Mouse (Mus musculus) CH12.LX (cell line): ENCODE measurements at regions not wholly inside any gene's neighbourhood (a gene's known extent, or its start where the extent isn't known, plus 50 kb on each side); places are given as distances from the start of the nearest gene placed in this dataset.

Experiments
- DNase-seq: peaks from one replicate; pipeline ENCODE4 v3.0.0-alpha.2; 2013; ENCODE audit errors: extremely low read depth
- H3K27ac ChIP-seq: 2 replicates; pipeline ENCODE4 v1.5.1; 2012; ENCODE audit warnings: low read depth, mild to moderate bottlenecking, control low read depth, moderate library complexity; ENCODE audit not compliant: insufficient read depth
- H3K27me3 ChIP-seq: replicated peaks from 2 replicates; pipeline ENCODE3; 2012; ENCODE audit warnings: inconsistent platforms
- H3K36me3 ChIP-seq, 2 experiments: replicated peaks in 1 of 2; 2 replicates each; pipeline versions ENCODE3 to v1.6.1; 2012; ENCODE audit warnings: inconsistent platforms in 1 of 2, low read length in 1 of 2, mild to moderate bottlenecking in 1 of 2, mixed read lengths in 1 of 2, moderate library complexity in 1 of 2; ENCODE audit not compliant: control insufficient read depth in 1 of 2, insufficient read depth in 1 of 2
- H3K4me1 ChIP-seq, 2 experiments: 2 replicates each; pipeline ENCODE4 v1.6.1; 2012; ENCODE audit warnings: inconsistent platforms in 1 of 2, moderate library complexity in 1 of 2; ENCODE audit not compliant: insufficient read depth in 2 of 2, control insufficient read depth in 1 of 2
- H3K4me2 ChIP-seq: 2 replicates; pipeline ENCODE4 v1.6.1; 2012; ENCODE audit warnings: low read depth, mild to moderate bottlenecking, control low read depth; ENCODE audit not compliant: poor library complexity, insufficient read depth, severe bottlenecking
- H3K4me3 ChIP-seq, 3 experiments: fragments of 150-350 bp in 1 of 3; sonication (generic) in 1 of 3; replicated peaks in 1 of 3; 2 replicates each; pipeline versions ENCODE3 to v1.5.1; 2011 to 2012; ENCODE audit warnings: low read depth in 2 of 3, low read length in 2 of 3, mild to moderate bottlenecking in 2 of 3, moderate library complexity in 2 of 3, control low read depth in 1 of 3, improper control_type of control experiment in 1 of 3, inconsistent platforms in 1 of 3, mixed read lengths in 1 of 3; ENCODE audit not compliant: poor library complexity in 1 of 3
- H3K79me2 ChIP-seq: replicated peaks from 2 replicates; pipeline ENCODE4 v1.6.1; 2012; ENCODE audit warnings: mild to moderate bottlenecking, moderate library complexity; ENCODE audit not compliant: control insufficient read depth, poor library complexity, insufficient read depth, severe bottlenecking; ENCODE audit errors: extremely low read depth
- H3K9ac ChIP-seq: 2 replicates; pipeline ENCODE4 v1.6.1; 2012; ENCODE audit warnings: low read depth, mild to moderate bottlenecking, control low read depth, moderate library complexity; ENCODE audit not compliant: insufficient read depth
- H3K9me3 ChIP-seq: replicated peaks from 2 replicates; pipeline ENCODE3; 2012; ENCODE audit warnings: low read length, inconsistent platforms, mixed read lengths
- CHD2 ChIP-seq: IDR thresholded peaks from 2 replicates; pipeline ENCODE4 v1.6.1; 2011; ENCODE audit warnings: low read length, improper control_type of control experiment
- CTCF ChIP-seq, 2 experiments: IDR thresholded peaks in 1 of 2; conservative IDR thresholded peaks in 1 of 2; 2 replicates each; pipeline ENCODE4 v1.5.1; 2011 to 2012; ENCODE audit warnings: low read depth in 2 of 2, low read length in 2 of 2, improper control_type of control experiment in 1 of 2, inconsistent platforms in 1 of 2, mild to moderate bottlenecking in 1 of 2, moderate library complexity in 1 of 2
- E2F4 ChIP-seq: IDR thresholded peaks from 2 replicates; pipeline ENCODE4 v1.6.1; 2011; ENCODE audit warnings: low read depth, low read length, improper control_type of control experiment; ENCODE audit not compliant: insufficient replicate concordance
- ELF1 ChIP-seq: IDR thresholded peaks from 2 replicates; pipeline ENCODE4 v1.6.1; 2014; ENCODE audit warnings: low read depth, mild to moderate bottlenecking, inconsistent platforms, low read length, improper control_type of control experiment
- ETS1 ChIP-seq: conservative IDR thresholded peaks from 2 replicates; pipeline ENCODE4 v1.6.1; 2012; ENCODE audit warnings: low read depth, mild to moderate bottlenecking, inconsistent platforms, low read length, improper control_type of control experiment, moderate library complexity
- GABPA ChIP-seq: IDR thresholded peaks from 2 replicates; pipeline ENCODE4 v1.6.1; 2012; ENCODE audit warnings: low read depth, low read length, improper control_type of control experiment, inconsistent platforms; ENCODE audit not compliant: insufficient replicate concordance
- JUN ChIP-seq: IDR thresholded peaks from 2 replicates; pipeline ENCODE4 v1.6.1; 2011; ENCODE audit warnings: low read depth, mild to moderate bottlenecking, low read length, improper control_type of control experiment, moderate library complexity; ENCODE audit not compliant: insufficient read depth
- JUND ChIP-seq: conservative IDR thresholded peaks from 2 replicates; pipeline ENCODE4 v1.6.1; 2011; ENCODE audit warnings: low read depth, low read length, improper control_type of control experiment
- KAT2A ChIP-seq: IDR thresholded peaks from 2 replicates; pipeline ENCODE4 v1.6.1; 2012; ENCODE audit warnings: low read length, improper control_type of control experiment, inconsistent platforms; ENCODE audit not compliant: insufficient replicate concordance
- MAFK ChIP-seq: IDR thresholded peaks from 2 replicates; pipeline ENCODE4 v1.6.1; 2011; ENCODE audit warnings: low read length, improper control_type of control experiment; ENCODE audit not compliant: insufficient replicate concordance
- MAZ ChIP-seq: IDR thresholded peaks from 2 replicates; pipeline ENCODE4 v1.6.1; 2012; ENCODE audit warnings: low read depth, mild to moderate bottlenecking, inconsistent platforms, low read length, improper control_type of control experiment, moderate library complexity
- MXI1 ChIP-seq: IDR thresholded peaks from 2 replicates; pipeline ENCODE4 v1.6.1; 2011; ENCODE audit warnings: mild to moderate bottlenecking, low read depth, low read length, improper control_type of control experiment
- NRF1 ChIP-seq: IDR thresholded peaks from 2 replicates; pipeline ENCODE4 v1.6.1; 2014; ENCODE audit warnings: low read depth, mild to moderate bottlenecking, inconsistent platforms, low read length, improper control_type of control experiment, moderate library complexity
- POLR2A ChIP-seq: IDR thresholded peaks from 2 replicates; pipeline ENCODE4 v1.6.1; 2011; ENCODE audit warnings: low read depth, mild to moderate bottlenecking, improper control_type of control experiment, low read length
- POLR2AphosphoS2 ChIP-seq: IDR thresholded peaks from 2 replicates; pipeline ENCODE4 v1.6.1; 2011; ENCODE audit warnings: low read depth, low read length, improper control_type of control experiment
- RAD21 ChIP-seq: IDR thresholded peaks from 2 replicates; pipeline ENCODE4 v1.6.1; 2011; ENCODE audit warnings: low read depth, mild to moderate bottlenecking, low read length, improper control_type of control experiment, moderate library complexity
- TBP ChIP-seq: conservative IDR thresholded peaks from 2 replicates; pipeline ENCODE4 v1.6.1; 2011; ENCODE audit warnings: low read depth, low read length, improper control_type of control experiment
- UBTF ChIP-seq: IDR thresholded peaks from 2 replicates; pipeline ENCODE4 v1.6.1; 2012; ENCODE audit warnings: low read depth, mild to moderate bottlenecking, inconsistent platforms, low read length, improper control_type of control experiment, moderate library complexity
- USF2 ChIP-seq: conservative IDR thresholded peaks from 2 replicates; pipeline ENCODE4 v1.6.1; 2011; ENCODE audit warnings: low read depth, low read length, improper control_type of control experiment
- ZKSCAN1 ChIP-seq: IDR thresholded peaks from 2 replicates; pipeline ENCODE4 v1.6.1; 2012; ENCODE audit warnings: low read depth, inconsistent platforms, low read length, improper control_type of control experiment, borderline replicate concordance
- dilution Hi-C: fragments of 300-500 bp; cut with MboI; formaldehyde crosslinking; loops from 2 replicates; pipeline ENCODE4 v1.14.3; 2020; ENCODE audit warnings: low sequenced_read_pairs; ENCODE audit not compliant: extremely low pct_unique_long_range_greater_than_20kb, extremely low pct_ligation_motif_present
- in situ Hi-C: fragments of 300-500 bp; cut with MboI; formaldehyde crosslinking; loops from 3 replicates; pipeline ENCODE4 v1.14.3; 2019; ENCODE audit warnings: low sequenced_read_pairs, low pct_ligation_motif_present, low pct_unique_long_range_greater_than_20kb, mixed read lengths

GRCm38 (mm10) chr1:121112464-121112863, 219.9 kb downstream of the Insig2 start:
- TF ChIP-seq CTCF (conservative IDR thresholded peaks at IDR 0.05 in 1 of 2, IDR thresholded peaks at IDR 0.05 in 1 of 2; ENCODE audit: low read depth in 2 of 2, low read length in 2 of 2) (no peak), MAZ (no peak), TBP (no peak), UBTF (no peak), RAD21 (no peak), MAFK (no peak), ZKSCAN1 (no peak)
- H3K27ac ChIP-seq, result no peak overlapping the region
- no peaks in the 10 kb centered on the region for H3K79me2 ChIP-seq
- H3K4me1 ChIP-seq, result no peaks in the 10 kb centered on the region
- no peak overlapping the region for H3K4me2 ChIP-seq
- dilution Hi-C loops (no loop called here), in situ Hi-C loops (no loop called here)
- no peak overlapping the region for H3K9ac ChIP-seq
- H3K4me3 ChIP-seq, result no peak overlapping the region
- no peaks in the 10 kb centered on the region for H3K27me3 ChIP-seq
- DNase-seq, result no peak
- no peaks in the 10 kb centered on the region for H3K9me3 ChIP-seq
- H3K36me3 ChIP-seq, result no peaks in the 10 kb centered on the region

GRCm38 (mm10) chr1:121116626-121117025, 215.8 kb downstream of the Insig2 start:
- no peak overlapping the region for H3K9ac ChIP-seq
- no peak overlapping the region for H3K4me2 ChIP-seq
- H3K36me3 ChIP-seq, result no peaks in the 10 kb centered on the region
- TF ChIP-seq ELF1, result no peak
- no peak for TF ChIP-seq JUN
- TF ChIP-seq MAZ, result no peak
- TF ChIP-seq USF2, result no peak
- no peak for TF ChIP-seq KAT2A
- TF ChIP-seq MXI1, result no peak
- TF ChIP-seq ETS1, result no peak
- TF ChIP-seq POLR2AphosphoS2, result no peak
- TF ChIP-seq POLR2A, result no peak
- no peak for TF ChIP-seq JUND
- no peak for TF ChIP-seq CTCF (conservative IDR thresholded peaks at IDR 0.05 in 1 of 2, IDR thresholded peaks at IDR 0.05 in 1 of 2; ENCODE audit: low read depth in 2 of 2, low read length in 2 of 2)
- TF ChIP-seq NRF1, result no peak
- TF ChIP-seq GABPA, result no peak
- no peak for TF ChIP-seq E2F4
- no peak for TF ChIP-seq CHD2
- H3K79me2 ChIP-seq, result no peaks in the 10 kb centered on the region
- in situ Hi-C loops (no loop called here), dilution Hi-C loops (no loop called here)
- H3K4me1 ChIP-seq, result no peaks in the 10 kb centered on the region
- H3K27ac ChIP-seq, result no peak overlapping the region
- no peaks in the 10 kb centered on the region for H3K27me3 ChIP-seq
- H3K9me3 ChIP-seq, result no peaks in the 10 kb centered on the region
- no peak for DNase-seq
- H3K4me3 ChIP-seq, result no peak overlapping the region
